Mouse (Mus musculus) limb, embryonic 14.5 days (tissue): ENCODE measurements at regions not wholly inside any gene's neighbourhood (a gene's known extent, or its start where the extent isn't known, plus 50 kb on each side); places are given as distances from the start of the nearest gene placed in this dataset.

Source experiments
- ATAC-seq: fragments of 200-750 bp; cut with Nextera tagmentation; 2 replicates; pipeline ENCODE4 v1.8.0; 2017; ENCODE audit warnings: low read depth, moderate number of reproducible peaks, moderate TSS enrichment; ENCODE audit not compliant: low FRiP score
- DNase-seq: peaks from one replicate; pipeline ENCODE4 v3.0.0-alpha.2; 2015; ENCODE audit warnings: low spot score
- H3K27ac ChIP-seq: fragments of 300-500 bp; sonication (generic); replicated peaks from 2 replicates; pipeline ENCODE4 v1.5.1; 2014; ENCODE audit warnings: low read depth, mild to moderate bottlenecking, low read length, moderate library complexity, mixed read lengths
- H3K27me3 ChIP-seq: fragments of 300-500 bp; sonication (generic); 2 replicates; pipeline ENCODE4 v1.6.1; 2014; ENCODE audit warnings: low read length, mixed read lengths; ENCODE audit not compliant: control insufficient read depth, insufficient read depth
- H3K36me3 ChIP-seq: fragments of 300-500 bp; sonication (generic); 2 replicates; pipeline ENCODE4 v1.6.1; 2014; ENCODE audit warnings: mild to moderate bottlenecking, low read length, moderate library complexity, mixed read lengths; ENCODE audit not compliant: control insufficient read depth, insufficient read depth
- H3K4me1 ChIP-seq: fragments of 300-500 bp; sonication (generic); 2 replicates; pipeline ENCODE4 v1.6.1; 2014; ENCODE audit warnings: antibody characterized with exemption, low read length, mixed read lengths; ENCODE audit not compliant: control insufficient read depth, insufficient read depth
- H3K4me2 ChIP-seq: fragments of 300-500 bp; sonication (generic); replicated peaks from 2 replicates; pipeline ENCODE4 v1.6.1; 2014; ENCODE audit warnings: low read depth, mild to moderate bottlenecking, low read length, moderate library complexity; ENCODE audit not compliant: severe bottlenecking
- H3K4me3 ChIP-seq: fragments of 300-500 bp; sonication (generic); replicated peaks from 2 replicates; pipeline ENCODE4 v1.5.1; 2014; ENCODE audit warnings: low read length
- H3K9ac ChIP-seq: fragments of 300-500 bp; sonication (generic); 2 replicates; pipeline ENCODE4 v1.6.1; 2014; ENCODE audit warnings: mild to moderate bottlenecking, low read depth, low read length, moderate library complexity; ENCODE audit not compliant: severe bottlenecking
- H3K9me3 ChIP-seq: fragments of 300-500 bp; sonication (generic); 2 replicates; pipeline ENCODE4 v1.6.1; 2016; ENCODE audit warnings: low read length; ENCODE audit not compliant: control insufficient read depth
- POLR2A ChIP-seq: fragments of 200-500 bp; IDR thresholded peaks from 2 replicates; pipeline ENCODE4 v1.8.0; 2012; ENCODE audit warnings: inconsistent platforms, mild to moderate bottlenecking, moderate library complexity, borderline replicate concordance; ENCODE audit not compliant: insufficient read depth, insufficient read length; ENCODE audit errors: extremely low read depth
- WGBS: fragments of 180-500 bp; shearing (Covaris S2); extraction: QIAGEN DNeasy Blood & Tissue Kit; methylation state at CpG from one replicate; pipeline ENCODE4 v1.1.7; 2014; 5-methylcytosine and 5-hydroxymethylcytosine counted together

DNA sequence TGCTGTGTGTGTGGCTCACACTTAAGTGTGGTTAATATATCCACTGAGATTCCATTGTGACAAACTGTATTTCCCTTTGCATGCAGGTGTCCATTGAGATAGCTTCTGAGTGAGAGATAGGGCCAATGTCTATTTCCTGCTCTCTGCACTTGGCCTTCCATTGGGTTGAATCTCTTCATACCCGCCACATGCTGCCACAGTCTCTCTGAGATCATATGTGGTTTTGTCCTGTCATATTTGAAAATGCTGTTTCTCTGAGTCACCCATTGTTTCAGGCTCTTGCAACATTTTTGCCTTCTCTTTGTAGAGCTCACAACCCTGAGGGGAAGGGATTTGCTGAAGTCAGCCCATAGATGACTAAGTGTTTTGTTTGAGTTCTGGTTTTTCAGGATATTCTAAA is 2081.3 kb downstream of the Olfm4 start:
- no peak overlapping the region for H3K4me3 ChIP-seq
- no peak overlapping the region for H3K27ac ChIP-seq
- no peaks in the 10 kb centered on the region for H3K9me3 ChIP-seq
- no peaks in the 10 kb centered on the region for H3K36me3 ChIP-seq
- 88% methylated on average over 1 of the region's 1 CpGs for WGBS
- TF ChIP-seq POLR2A: no peak
- DNase-seq: no peak
- no peaks in the 10 kb centered on the region for H3K4me1 ChIP-seq
- H3K27me3 ChIP-seq: no peaks in the 10 kb centered on the region
- ATAC-seq: no peak
- H3K9ac ChIP-seq: no peak overlapping the region
- H3K4me2 ChIP-seq: no peak overlapping the region

DNA sequence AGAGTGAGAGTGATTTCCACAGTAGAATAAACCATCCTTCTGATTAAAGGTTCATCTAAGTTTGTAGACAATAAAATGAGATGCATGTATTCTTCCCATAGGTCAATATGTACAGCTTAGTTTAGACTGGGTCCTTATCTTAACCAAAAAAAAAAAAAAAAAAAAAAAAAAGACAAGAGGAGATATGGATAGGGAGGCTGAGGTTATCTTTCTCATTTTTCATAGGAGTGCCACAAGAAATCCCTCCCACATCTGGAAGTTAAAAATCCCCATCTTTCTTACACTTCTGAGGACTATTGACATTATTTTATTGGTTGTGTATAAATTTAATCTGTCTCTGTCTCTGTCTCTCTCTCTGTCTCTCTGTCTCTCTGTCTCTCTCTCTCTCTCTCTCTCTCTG is 2117.8 kb downstream of the Olfm4 start:
- DNase-seq (no peak), ATAC-seq (no peak)
- Histone ChIP-seq H3K36me3 (no peaks in the 10 kb centered on the region), H3K4me1 (no peaks in the 10 kb centered on the region), H3K27me3 (no peaks in the 10 kb centered on the region), H3K4me2 (no peak overlapping the region), H3K27ac (no peak overlapping the region), H3K9me3 (no peaks in the 10 kb centered on the region), H3K9ac (no peak overlapping the region), H3K4me3 (no peak overlapping the region)
- TF ChIP-seq POLR2A: no peak

DNA sequence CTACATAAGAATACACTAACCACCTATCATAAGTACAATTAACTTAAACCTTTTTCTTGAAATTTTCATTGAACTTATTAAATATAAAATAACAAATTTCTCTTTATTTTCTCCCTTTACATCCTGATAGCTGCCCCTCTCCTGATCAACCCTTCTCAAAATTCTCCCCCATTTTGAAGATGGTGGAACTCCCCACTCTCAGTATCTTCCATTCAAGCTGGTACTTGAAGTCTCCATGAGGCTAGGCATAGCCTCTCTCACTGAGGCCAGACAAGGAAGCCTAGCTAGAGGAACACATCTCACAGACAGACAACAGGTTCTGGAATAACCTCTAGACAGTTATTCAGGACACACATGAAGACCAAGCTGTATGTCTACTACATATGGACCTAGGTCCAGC is 2129.0 kb downstream of the Olfm4 start:
- no peaks in the 10 kb centered on the region for H3K4me1 ChIP-seq
- no peak for TF ChIP-seq POLR2A
- H3K27ac ChIP-seq: no peak overlapping the region
- ATAC-seq (no peak), DNase-seq (no peak)
- no peak overlapping the region for H3K4me2 ChIP-seq
- no peak overlapping the region for H3K9ac ChIP-seq
- H3K4me3 ChIP-seq: no peak overlapping the region
- H3K27me3 ChIP-seq: no peaks in the 10 kb centered on the region
- H3K9me3 ChIP-seq: no peaks in the 10 kb centered on the region
- no peaks in the 10 kb centered on the region for H3K36me3 ChIP-seq

DNA sequence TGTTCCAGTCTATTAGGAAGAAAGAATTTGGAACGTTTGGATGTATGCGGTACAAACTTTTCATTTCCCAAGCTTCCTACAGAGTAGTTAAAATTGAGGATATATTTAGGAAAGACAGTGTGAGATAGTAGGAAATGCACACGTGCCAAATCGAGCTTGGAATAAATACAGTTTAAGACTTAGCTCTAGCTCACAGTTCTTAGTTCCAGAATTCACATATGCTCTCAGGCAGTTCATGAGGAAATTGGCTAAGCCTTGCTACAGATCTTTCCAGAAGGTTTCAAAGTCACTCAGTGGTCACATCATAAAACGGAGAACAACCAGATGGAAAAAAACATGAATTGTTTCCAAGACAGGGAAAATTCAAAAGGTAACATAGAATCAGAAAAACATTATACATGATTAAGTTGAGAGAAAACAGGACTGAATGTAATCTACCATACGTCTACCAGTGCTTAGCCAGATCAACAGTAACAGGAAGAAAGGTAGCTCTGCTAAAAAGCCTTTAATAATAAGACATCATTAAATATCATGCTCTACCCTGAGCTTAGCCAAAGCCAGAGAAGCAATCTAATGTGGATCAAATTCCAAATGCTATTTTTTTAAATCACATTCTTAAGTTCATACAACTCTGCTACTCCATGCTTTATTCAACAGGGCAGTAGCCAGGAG is 2165.1 kb downstream of the Olfm4 start:
- no peak overlapping the region for H3K4me2 ChIP-seq
- no peak overlapping the region for H3K9ac ChIP-seq
- no peak overlapping the region for H3K4me3 ChIP-seq
- no peaks in the 10 kb centered on the region for H3K27me3 ChIP-seq
- H3K4me1 ChIP-seq: no peaks in the 10 kb centered on the region
- no peaks in the 10 kb centered on the region for H3K36me3 ChIP-seq
- ATAC-seq (peak; percentile 70), DNase-seq (peak; percentile 35)
- 50% methylated on average over 6 of the region's 6 CpGs for WGBS
- no peak for TF ChIP-seq POLR2A
- H3K9me3 ChIP-seq: no peaks in the 10 kb centered on the region
- no peak overlapping the region for H3K27ac ChIP-seq

DNA sequence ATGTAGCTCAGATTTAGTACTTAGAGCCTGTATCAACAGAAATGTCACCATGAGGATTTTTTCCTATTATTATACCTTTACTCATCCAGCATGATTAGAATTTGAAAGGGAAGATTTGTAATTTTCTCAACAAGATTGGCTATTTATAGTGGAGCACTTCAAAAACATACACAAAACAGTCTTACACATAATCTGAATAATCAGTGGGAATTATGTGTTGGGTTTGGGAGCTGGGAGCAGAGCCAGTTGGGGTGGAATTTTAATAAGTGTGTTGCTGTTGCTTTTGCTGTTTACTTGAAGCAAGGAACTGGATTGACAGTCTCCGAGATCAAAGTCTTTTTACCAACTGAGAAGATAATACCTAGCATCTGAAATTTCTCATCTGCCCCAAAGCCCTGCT is 2201.5 kb downstream of the Olfm4 start:
- 65% methylated on average over 1 of the region's 1 CpGs for WGBS

DNA sequence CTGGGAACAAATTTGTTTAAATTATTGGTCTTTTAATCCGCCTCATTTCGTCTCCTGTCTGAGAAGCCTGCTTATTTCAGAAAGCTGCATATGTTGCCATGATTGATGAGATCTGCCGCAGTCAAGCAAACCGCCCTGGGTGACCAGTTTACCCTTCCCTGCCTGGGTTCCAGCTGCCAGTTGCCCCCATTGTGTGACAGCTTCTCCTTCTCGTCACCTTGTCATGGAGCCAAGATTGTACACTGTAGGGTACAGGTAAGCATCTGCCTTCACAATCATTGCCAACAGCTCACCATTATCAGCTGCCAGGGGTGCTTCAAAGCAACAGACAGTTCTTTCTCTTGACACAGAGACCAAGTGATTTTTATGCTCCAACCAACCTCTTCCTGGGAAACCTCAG is 2226.5 kb downstream of the Olfm4 start:
- Histone ChIP-seq H3K27me3 (no peaks in the 10 kb centered on the region), H3K4me1 (no peaks in the 10 kb centered on the region), H3K36me3 (no peaks in the 10 kb centered on the region), H3K4me2 (no peak overlapping the region), H3K9ac (no peak overlapping the region), H3K4me3 (no peak overlapping the region), H3K27ac (no peak overlapping the region), H3K9me3 (no peaks in the 10 kb centered on the region)
- WGBS: 62% methylated on average over 5 of the region's 5 CpGs
- DNase-seq (no peak), ATAC-seq (no peak)
- no peak for TF ChIP-seq POLR2A

More for the DNA sequence above, 2201.5 kb downstream of the Olfm4 start:
- no peaks in the 10 kb centered on the region for H3K27me3 ChIP-seq
- no peaks in the 10 kb centered on the region for H3K36me3 ChIP-seq
- no peaks in the 10 kb centered on the region for H3K9me3 ChIP-seq
- H3K4me1 ChIP-seq: no peaks in the 10 kb centered on the region
- H3K27ac ChIP-seq: no peak overlapping the region
- H3K4me3 ChIP-seq: no peak overlapping the region
- DNase-seq (no peak), ATAC-seq (no peak)
- H3K4me2 ChIP-seq: no peak overlapping the region
- no peak overlapping the region for H3K9ac ChIP-seq
- TF ChIP-seq POLR2A: no peak
